Mouse (Mus musculus): ENCODE data around the gene Tspan17. TPM values are rescaled to one million over a fixed set of nuclear protein-coding genes. Genes with fewer than 3 reads are reported as not detected.
A peak's percentile ranks its signal among the peaks of the same experiment; 100 is the strongest.

Tspan17 gene
- polyA plus RNA-seq, 1 experiment from 2014 or later: 8.1 TPM

- Histone ChIP-seq H3K9ac (ENCODE audit: low read length) (no peak overlapping the region), H3K9me3 (ENCODE audit: control insufficient read depth, low read length) (no peaks in the 10 kb centered on the region), H3K4me2 (ENCODE audit: low read depth, low read length, severe bottlenecking) (no peak overlapping the region), H3K4me1 (replicated peaks; ENCODE audit: control insufficient read depth, insufficient read depth, low read length) (no peaks in the 10 kb centered on the region), H3K27me3 (ENCODE audit: control insufficient read depth, insufficient read depth, low read length) (peaks cover 16% of the 10 kb centered on the region), H3K27ac (ENCODE audit: low read depth, low read length) (no peak overlapping the region), H3K4me3 (ENCODE audit: low read depth, low read length) (no peak overlapping the region), H3K36me3 (ENCODE audit: control insufficient read depth, insufficient read depth, low read length) (no peaks in the 10 kb centered on the region)
- no peak for DNase-seq (ENCODE audit: low spot score)
- no peak for ATAC-seq (replicated peaks; ENCODE audit: low FRiP score)
- WGBS: 75% methylated on average over 10 of the region's 10 CpGs
These were observed 36.5 kb upstream of the Tspan17 start for GRCm38 (mm10) chr13:54752656-54753055.

GRCm38 (mm10) chr13:54753733-54754132 is 35.4 kb upstream of the Tspan17 start:
- H3K27ac ChIP-seq (ENCODE audit: low read depth, low read length): no peak overlapping the region
- WGBS: 68% methylated on average over 6 of the region's 6 CpGs
- no peak overlapping the region for H3K4me2 ChIP-seq (ENCODE audit: low read depth, low read length, severe bottlenecking)
- DNase-seq (ENCODE audit: low spot score) (no peak), ATAC-seq (replicated peaks; ENCODE audit: low FRiP score) (no peak)
- no peaks in the 10 kb centered on the region for H3K9me3 ChIP-seq (ENCODE audit: control insufficient read depth, low read length)
- no peaks in the 10 kb centered on the region; the same call in 1 of the 2 replicates for H3K4me1 ChIP-seq (replicated peaks; ENCODE audit: control insufficient read depth, insufficient read depth, low read length)
- H3K27me3 ChIP-seq (ENCODE audit: control insufficient read depth, insufficient read depth, low read length): peaks cover 16% of the 10 kb centered on the region
- H3K9ac ChIP-seq (ENCODE audit: low read length): no peak overlapping the region
- no peak overlapping the region for H3K4me3 ChIP-seq (ENCODE audit: low read depth, low read length)
- H3K36me3 ChIP-seq (ENCODE audit: control insufficient read depth, insufficient read depth, low read length): no peaks in the 10 kb centered on the region

- Histone ChIP-seq H3K27ac (ENCODE audit: low read depth, low read length) (no peak overlapping the region), H3K4me2 (ENCODE audit: low read depth, low read length, severe bottlenecking) (no peak overlapping the region), H3K36me3 (ENCODE audit: control insufficient read depth, insufficient read depth, low read length) (no peaks in the 10 kb centered on the region), H3K4me1 (replicated peaks; ENCODE audit: control insufficient read depth, insufficient read depth, low read length) (peaks cover 4% of the 10 kb centered on the region), H3K4me3 (ENCODE audit: low read depth, low read length) (no peak overlapping the region), H3K27me3 (ENCODE audit: control insufficient read depth, insufficient read depth, low read length) (peaks cover 16% of the 10 kb centered on the region), H3K9me3 (ENCODE audit: control insufficient read depth, low read length) (no peaks in the 10 kb centered on the region), H3K9ac (ENCODE audit: low read length) (no peak overlapping the region)
- WGBS: 47% methylated on average over 12 of the region's 12 CpGs
- DNase-seq (ENCODE audit: low spot score) (no peak), ATAC-seq (replicated peaks; ENCODE audit: low FRiP score) (no peak)
These were observed 34.8 kb upstream of the Tspan17 start for GRCm38 (mm10) chr13:54754169-54755080.

- Histone ChIP-seq H3K9me3 (ENCODE audit: control insufficient read depth, low read length) (no peaks in the 10 kb centered on the region), H3K9ac (ENCODE audit: low read length) (no peak overlapping the region), H3K27me3 (ENCODE audit: control insufficient read depth, insufficient read depth, low read length) (peaks cover 13% of the 10 kb centered on the region), H3K36me3 (ENCODE audit: control insufficient read depth, insufficient read depth, low read length) (no peaks in the 10 kb centered on the region), H3K4me2 (ENCODE audit: low read depth, low read length, severe bottlenecking) (peak overlapping the region; percentile 8; the same call in 1 of the 2 replicates), H3K4me1 (replicated peaks; ENCODE audit: control insufficient read depth, insufficient read depth, low read length) (peaks cover 11% of the 10 kb centered on the region), H3K4me3 (ENCODE audit: low read depth, low read length) (no peak overlapping the region), H3K27ac (ENCODE audit: low read depth, low read length) (no peak overlapping the region)
- ATAC-seq (replicated peaks; ENCODE audit: low FRiP score): no peak
- WGBS: 27% methylated on average over 9 of the region's 9 CpGs
- no peak for DNase-seq (ENCODE audit: low spot score)
These were observed 33.9 kb upstream of the Tspan17 start for GRCm38 (mm10) chr13:54755201-54755830.

- WGBS: 86% methylated on average over 8 of the region's 8 CpGs
These were observed 32.9 kb upstream of the Tspan17 start for GRCm38 (mm10) chr13:54756156-54756712.

GRCm38 (mm10) chr13:54757093-54757830 is 31.9 kb upstream of the Tspan17 start:
- DNase-seq (ENCODE audit: low spot score): no peak
- 0 out of 2 replicates have a peak overlapping the region, but pooled peaks have one; percentile 84 for H3K27ac ChIP-seq (ENCODE audit: low read depth, low read length)
- 38% methylated on average over 10 of the region's 10 CpGs for WGBS

More at GRCm38 (mm10) chr13:54756156-54756712, 32.9 kb upstream of the Tspan17 start:
- Histone ChIP-seq H3K27ac (ENCODE audit: low read depth, low read length) (no peak overlapping the region), H3K4me1 (replicated peaks; ENCODE audit: control insufficient read depth, insufficient read depth, low read length) (peaks cover 11% of the 10 kb centered on the region), H3K36me3 (ENCODE audit: control insufficient read depth, insufficient read depth, low read length) (no peaks in the 10 kb centered on the region), H3K27me3 (ENCODE audit: control insufficient read depth, insufficient read depth, low read length) (peaks cover 4% of the 10 kb centered on the region), H3K4me3 (ENCODE audit: low read depth, low read length) (no peak overlapping the region), H3K4me2 (ENCODE audit: low read depth, low read length, severe bottlenecking) (no peak overlapping the region), H3K9me3 (ENCODE audit: control insufficient read depth, low read length) (no peaks in the 10 kb centered on the region), H3K9ac (ENCODE audit: low read length) (no peak overlapping the region)
- DNase-seq (ENCODE audit: low spot score) (no peak), ATAC-seq (replicated peaks; ENCODE audit: low FRiP score) (no peak)

GRCm38 (mm10) chr13:54758045-54758755 is 31.0 kb upstream of the Tspan17 start:
- Histone ChIP-seq H3K4me3 (ENCODE audit: low read depth, low read length) (peak overlapping the region; percentile 41), H3K4me1 (replicated peaks; ENCODE audit: control insufficient read depth, insufficient read depth, low read length) (peaks cover 11% of the 10 kb centered on the region), H3K4me2 (ENCODE audit: low read depth, low read length, severe bottlenecking) (peak overlapping the region; percentile 80), H3K27ac (ENCODE audit: low read depth, low read length) (peak overlapping the region; percentile 84), H3K27me3 (ENCODE audit: control insufficient read depth, insufficient read depth, low read length) (no peaks in the 10 kb centered on the region), H3K36me3 (ENCODE audit: control insufficient read depth, insufficient read depth, low read length) (no peaks in the 10 kb centered on the region), H3K9me3 (ENCODE audit: control insufficient read depth, low read length) (no peaks in the 10 kb centered on the region), H3K9ac (ENCODE audit: low read length) (peak overlapping the region; percentile 49; the same call in 1 of the 2 replicates)
- under 1% methylated on average over 43 of the region's 43 CpGs for WGBS
- DNase-seq (ENCODE audit: low spot score) (peak; percentile 95), ATAC-seq (replicated peaks; ENCODE audit: low FRiP score) (peak; percentile 77)

More at GRCm38 (mm10) chr13:54757093-54757830, 31.9 kb upstream of the Tspan17 start:
- peak overlapping the region; percentile 49; the same call in 1 of the 2 replicates for H3K9ac ChIP-seq (ENCODE audit: low read length)
- H3K4me3 ChIP-seq (ENCODE audit: low read depth, low read length): peak overlapping the region; percentile 41
- peaks cover 11% of the 10 kb centered on the region for H3K4me1 ChIP-seq (replicated peaks; ENCODE audit: control insufficient read depth, insufficient read depth, low read length)
- H3K9me3 ChIP-seq (ENCODE audit: control insufficient read depth, low read length): no peaks in the 10 kb centered on the region
- no peaks in the 10 kb centered on the region for H3K27me3 ChIP-seq (ENCODE audit: control insufficient read depth, insufficient read depth, low read length)
- H3K36me3 ChIP-seq (ENCODE audit: control insufficient read depth, insufficient read depth, low read length): no peaks in the 10 kb centered on the region
- H3K4me2 ChIP-seq (ENCODE audit: low read depth, low read length, severe bottlenecking): peak overlapping the region; percentile 80
- no peak for ATAC-seq (replicated peaks; ENCODE audit: low FRiP score)
